Mouse (Mus musculus): ENCODE measurements around the gene Bfsp2.

DNA sequence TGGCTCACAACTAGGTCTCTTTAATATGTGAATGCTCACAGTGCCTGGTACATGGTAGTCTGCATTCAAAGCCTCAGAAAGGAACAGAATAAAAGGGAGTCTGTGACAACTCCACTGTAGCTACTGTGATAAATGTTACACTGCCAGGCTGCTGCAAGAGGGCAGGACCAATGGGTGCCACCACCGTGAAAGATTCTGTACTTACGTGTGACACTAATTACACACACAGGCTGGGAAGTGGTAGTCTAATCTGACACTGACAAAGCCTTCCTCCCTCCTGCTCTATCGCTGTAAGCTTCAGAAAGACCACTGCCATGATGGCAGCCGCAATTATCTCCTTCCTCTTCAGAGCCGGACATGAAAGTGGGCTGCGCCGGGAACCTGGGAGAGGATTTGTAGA is 11.3 kb downstream of the Bfsp2 start:
- TF ChIP-seq CTCF (IDR thresholded peaks at IDR 0.05; ENCODE audit: borderline replicate concordance, control insufficient read depth, extremely low read depth, insufficient read depth, low read length, poor library complexity) (no peak), POLR2A (IDR thresholded peaks at IDR 0.05; ENCODE audit: control insufficient read depth, extremely low read depth, insufficient read depth, low read length, poor library complexity) (no peak)
